Mouse (Mus musculus) forebrain, postnatal 0 days (tissue): ENCODE results near the gene Ptprd. TPM values are rescaled to one million over a fixed set of nuclear protein-coding genes. Genes with fewer than 3 reads are reported as not detected.
A peak's percentile ranks its signal among the peaks of the same experiment; 100 is the strongest.

ENCODE experiments used
- ATAC-seq: fragments of 200-750 bp; cut with Nextera tagmentation; 2 replicates; pipeline ENCODE4 v1.8.0; 2017; ENCODE audit warnings: mild to moderate bottlenecking, moderate library complexity
- DNase-seq: peaks from one replicate; pipeline ENCODE4 v3.0.0-alpha.2; 2015
- H3K27ac ChIP-seq: fragments of 300-500 bp; sonication (generic); 2 replicates; pipeline ENCODE4 v1.5.1; 2014; ENCODE audit warnings: low read depth, mild to moderate bottlenecking, antibody characterized with exemption, low read length, moderate library complexity, mixed read lengths
- H3K27me3 ChIP-seq: fragments of 300-500 bp; sonication (generic); 2 replicates; pipeline ENCODE4 v1.6.1; 2014; ENCODE audit warnings: mild to moderate bottlenecking, low read length, mixed read lengths; ENCODE audit not compliant: insufficient read depth
- H3K36me3 ChIP-seq: fragments of 300-500 bp; sonication (generic); 2 replicates; pipeline ENCODE4 v1.6.1; 2014; ENCODE audit warnings: mild to moderate bottlenecking, moderate library complexity; ENCODE audit not compliant: insufficient read depth
- H3K4me1 ChIP-seq: fragments of 300-500 bp; sonication (generic); 2 replicates; pipeline ENCODE4 v1.6.1; 2014; ENCODE audit warnings: antibody characterized with exemption; ENCODE audit not compliant: insufficient read depth
- H3K4me2 ChIP-seq: fragments of 300-500 bp; sonication (generic); 2 replicates; pipeline ENCODE4 v1.6.1; 2014; ENCODE audit warnings: low read depth, mild to moderate bottlenecking, moderate library complexity
- H3K4me3 ChIP-seq: fragments of 300-500 bp; sonication (generic); 2 replicates; pipeline ENCODE4 v1.5.1; 2014; ENCODE audit warnings: low read depth, low read length, mixed read lengths
- H3K9ac ChIP-seq: fragments of 300-500 bp; sonication (generic); 2 replicates; pipeline ENCODE4 v1.6.1; 2014; ENCODE audit warnings: mild to moderate bottlenecking
- H3K9me3 ChIP-seq: fragments of 300-500 bp; sonication (generic); 2 replicates; pipeline ENCODE4 v1.6.1; 2016; ENCODE audit warnings: low read length
- CTCF ChIP-seq: sonication (generic); IDR thresholded peaks from 2 replicates; pipeline ENCODE4 v1.5.1; 2016; ENCODE audit warnings: antibody characterized with exemption, control low read depth, low read depth
- WGBS: fragments of 180-500 bp; shearing (Covaris S2); extraction: QIAGEN DNeasy Blood & Tissue Kit; methylation state at CpG from one replicate; pipeline ENCODE4 v1.1.7; 2014; 5-methylcytosine and 5-hydroxymethylcytosine counted together
- polyA plus RNA-seq: library from polyadenylated mRNA; unstranded; fragments of >200 nt; fragmentation: Nextera tagmentation; extraction: Ambion mirVana; gene quantifications from 2 replicates; pipeline ENCODE4 v1.2.1, GENCODE M21; 2015
- total RNA-seq: library from RNA; depleted of rRNA; stranded (reverse); fragments of >200 nt; gene quantifications from 2 replicates; pipeline ENCODE4 v1.2.3, GENCODE M21; 2014

Ptprd gene
- total and polyA plus RNA-seq, 2 experiments from 2014 or later = 58.3 to 120 TPM

- TF ChIP-seq CTCF = no peak
- ATAC-seq = peak; percentile 95
- no peaks in the 10 kb centered on the region for H3K4me1 ChIP-seq
- H3K27ac ChIP-seq = no peak overlapping the region
- H3K36me3 ChIP-seq = no peaks in the 10 kb centered on the region
- H3K4me2 ChIP-seq = no peak overlapping the region
- 44% methylated on average over 1 of the region's 1 CpGs for WGBS
- no peak overlapping the region for H3K4me3 ChIP-seq
- no peaks in the 10 kb centered on the region for H3K27me3 ChIP-seq
- H3K9ac ChIP-seq = no peak overlapping the region
- peak; percentile 79 for DNase-seq
- no peaks in the 10 kb centered on the region for H3K9me3 ChIP-seq
Observed at GRCm38 (mm10) chr4:77586624-77587023, 625.1 kb downstream of the Ptprd start.

DNA sequence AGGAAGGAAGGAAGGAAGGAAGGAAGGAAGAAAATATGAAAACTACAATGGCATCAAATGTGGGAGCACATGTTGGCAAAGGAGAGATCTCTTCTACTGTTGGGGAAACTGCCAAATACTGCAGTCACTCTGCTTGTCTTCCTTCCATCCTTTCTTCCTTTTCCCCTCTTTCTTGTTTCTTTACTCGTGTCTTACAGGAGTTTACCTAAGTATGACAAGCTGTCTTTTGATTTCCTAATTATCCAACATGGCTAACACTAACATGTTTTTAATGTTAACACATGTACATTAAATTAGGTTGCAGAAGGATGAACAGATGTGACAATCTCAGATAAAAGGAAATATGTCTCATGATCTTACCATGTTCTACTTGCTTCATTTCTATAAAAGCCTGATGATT, 625.5 kb downstream of the Ptprd start:
- H3K9ac ChIP-seq = no peak overlapping the region
- WGBS = 48% methylated on average over 1 of the region's 1 CpGs
- peak; percentile 42; the same call in 1 of the 2 replicates for ATAC-seq

DNA sequence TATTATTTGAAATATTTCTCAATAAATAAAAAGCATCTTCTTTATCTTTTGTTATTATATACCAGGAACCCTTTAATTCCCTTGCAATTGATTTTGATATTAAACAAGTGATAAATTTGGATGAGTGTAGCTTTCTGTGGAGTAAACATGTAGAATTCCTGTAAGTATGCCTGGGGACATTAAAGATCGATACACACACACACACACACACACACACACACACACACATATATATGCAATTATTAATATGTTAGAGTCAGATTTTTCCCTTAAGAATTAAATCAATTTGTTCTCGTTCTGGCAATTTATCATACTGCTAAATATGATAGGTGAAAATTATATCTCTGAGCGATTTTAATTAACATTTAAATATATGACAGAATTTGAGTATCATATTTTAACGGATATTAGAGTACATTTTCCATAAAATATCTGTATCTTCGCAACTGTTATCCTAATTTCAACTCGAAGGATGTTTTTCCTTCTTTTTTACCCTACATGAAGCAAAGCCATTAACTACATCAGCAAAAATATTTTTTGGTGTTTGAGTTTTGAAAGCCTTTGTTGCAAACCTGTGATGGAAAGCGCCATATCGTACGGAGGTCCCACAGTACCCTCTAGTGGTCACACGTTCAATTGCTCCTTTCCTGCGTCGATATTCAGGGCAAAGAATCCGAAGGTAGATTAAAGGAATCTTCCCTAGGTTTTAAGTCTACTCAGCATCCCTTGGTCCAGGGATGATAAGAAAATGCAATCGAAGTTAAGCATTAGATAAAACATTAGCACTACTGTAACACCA, 653.2 kb downstream of the Ptprd start:
- Histone ChIP-seq H3K27me3 (no peaks in the 10 kb centered on the region), H3K9me3 (no peaks in the 10 kb centered on the region)
- peak; percentile 79 for ATAC-seq

More for the DNA sequence above, 625.5 kb downstream of the Ptprd start:
- Histone ChIP-seq H3K4me2 (no peak overlapping the region), H3K36me3 (no peaks in the 10 kb centered on the region), H3K4me1 (no peaks in the 10 kb centered on the region), H3K27me3 (no peaks in the 10 kb centered on the region), H3K9me3 (no peaks in the 10 kb centered on the region), H3K4me3 (no peak overlapping the region), H3K27ac (no peak overlapping the region)
- TF ChIP-seq CTCF = no peak
- no peak for DNase-seq

GRCm38 (mm10) chr4:77555841-77556240, 655.9 kb downstream of the Ptprd start:
- no peak overlapping the region for H3K27ac ChIP-seq
- 58% methylated on average over 4 of the region's 4 CpGs for WGBS
- no peak overlapping the region for H3K4me3 ChIP-seq
- ATAC-seq (no peak), DNase-seq (no peak)
- TF ChIP-seq CTCF = no peak
- H3K4me1 ChIP-seq = no peaks in the 10 kb centered on the region
- no peak overlapping the region for H3K4me2 ChIP-seq
- H3K9me3 ChIP-seq = no peaks in the 10 kb centered on the region
- H3K36me3 ChIP-seq = no peaks in the 10 kb centered on the region
- H3K9ac ChIP-seq = no peak overlapping the region
- no peaks in the 10 kb centered on the region for H3K27me3 ChIP-seq

More for the DNA sequence above, 653.2 kb downstream of the Ptprd start:
- H3K4me3 ChIP-seq = no peak overlapping the region
- no peaks in the 10 kb centered on the region for H3K4me1 ChIP-seq
- peak; percentile 88 for DNase-seq
- WGBS = 15% methylated on average over 14 of the region's 14 CpGs
- no peak overlapping the region for H3K9ac ChIP-seq
- H3K36me3 ChIP-seq = no peaks in the 10 kb centered on the region
- H3K4me2 ChIP-seq = no peak overlapping the region
- peak; percentile 93 for TF ChIP-seq CTCF
- no peak overlapping the region for H3K27ac ChIP-seq

DNA sequence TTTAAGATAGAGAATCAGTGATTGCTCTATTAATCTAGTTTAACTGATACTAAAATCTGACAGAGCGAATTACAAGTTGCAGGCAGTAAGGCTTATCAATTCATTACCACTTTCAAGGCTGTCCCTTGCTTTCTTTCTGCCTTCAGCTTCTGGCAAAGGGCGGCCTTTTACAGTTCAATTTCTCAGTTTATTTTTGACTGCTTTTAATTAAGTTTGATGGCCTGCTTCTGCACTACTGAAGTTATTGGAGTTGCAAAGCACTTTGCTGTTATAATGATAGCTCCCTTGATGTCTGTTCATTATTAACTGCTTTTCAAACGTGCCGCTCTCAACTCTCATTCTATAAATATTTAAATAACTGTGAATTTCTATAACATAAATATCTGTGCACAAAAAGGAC, 673.9 kb downstream of the Ptprd start:
- TF ChIP-seq CTCF = no peak
- Histone ChIP-seq H3K9me3 (no peaks in the 10 kb centered on the region), H3K27me3 (no peaks in the 10 kb centered on the region), H3K9ac (no peak overlapping the region), H3K36me3 (no peaks in the 10 kb centered on the region), H3K4me2 (no peak overlapping the region), H3K27ac (no peak overlapping the region), H3K4me1 (0 out of 2 replicates have a peak, but pooled peaks cover 4% of the 10 kb centered on the region), H3K4me3 (no peak overlapping the region)
- ATAC-seq = no peak
- WGBS = 35% methylated on average over 4 of the region's 4 CpGs
- DNase-seq = no peak

- Histone ChIP-seq H3K27me3 (no peaks in the 10 kb centered on the region), H3K27ac (no peak overlapping the region), H3K4me1 (0 out of 2 replicates have a peak, but pooled peaks cover 4% of the 10 kb centered on the region), H3K4me3 (no peak overlapping the region), H3K4me2 (no peak overlapping the region), H3K36me3 (no peaks in the 10 kb centered on the region), H3K9ac (no peak overlapping the region), H3K9me3 (no peaks in the 10 kb centered on the region)
- ATAC-seq (no peak; the same call in 1 of the 2 replicates), DNase-seq (no peak)
- no peak for TF ChIP-seq CTCF
- 18% methylated on average over 5 of the region's 5 CpGs for WGBS
Observed at GRCm38 (mm10) chr4:77537336-77537735, 674.4 kb downstream of the Ptprd start.

- H3K27ac ChIP-seq = no peak overlapping the region
- no peak for TF ChIP-seq CTCF
- H3K27me3 ChIP-seq = no peaks in the 10 kb centered on the region
- no peaks in the 10 kb centered on the region for H3K9me3 ChIP-seq
- 78% methylated on average over 6 of the region's 6 CpGs for WGBS
- H3K4me1 ChIP-seq = 0 out of 2 replicates have a peak, but pooled peaks cover 4% of the 10 kb centered on the region
- ATAC-seq (no peak), DNase-seq (no peak)
- H3K4me3 ChIP-seq = no peak overlapping the region
- no peaks in the 10 kb centered on the region for H3K36me3 ChIP-seq
- H3K4me2 ChIP-seq = no peak overlapping the region
- H3K9ac ChIP-seq = no peak overlapping the region
Observed at GRCm38 (mm10) chr4:77535601-77536000, 676.2 kb downstream of the Ptprd start.
